Mouse (Mus musculus) kidney, postnatal 25 days (tissue): ENCODE data around the gene Cdyl.

Experiments used
- DNase-seq, 2 experiments: peaks; one replicate each; pipeline ENCODE4 v3.0.0; 2021; ENCODE audit warnings: mixed read lengths in 2 of 2

Gene Cdyl

DNA sequence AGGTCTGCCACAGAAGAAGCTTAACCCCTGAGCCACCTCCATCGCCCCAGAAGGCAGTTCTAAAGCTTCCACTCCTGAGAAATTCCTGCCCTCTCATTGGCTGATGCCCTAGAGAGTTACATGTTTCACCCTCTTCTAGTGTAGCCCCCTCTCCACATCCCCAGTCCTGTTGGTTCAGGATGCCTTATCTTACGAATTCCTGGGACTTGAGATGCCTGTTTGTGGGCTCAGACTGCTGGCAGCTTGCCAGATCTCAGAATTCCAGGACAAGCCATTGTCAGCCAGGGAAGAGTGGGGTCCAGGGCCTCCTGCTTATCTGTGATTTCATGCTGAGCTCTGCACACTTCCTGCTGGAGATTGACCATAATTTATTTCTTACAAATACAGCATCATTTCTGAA, 106.2 kb downstream of the Cdyl start:
- DNase-seq = peak; percentile 32 to 51

DNA sequence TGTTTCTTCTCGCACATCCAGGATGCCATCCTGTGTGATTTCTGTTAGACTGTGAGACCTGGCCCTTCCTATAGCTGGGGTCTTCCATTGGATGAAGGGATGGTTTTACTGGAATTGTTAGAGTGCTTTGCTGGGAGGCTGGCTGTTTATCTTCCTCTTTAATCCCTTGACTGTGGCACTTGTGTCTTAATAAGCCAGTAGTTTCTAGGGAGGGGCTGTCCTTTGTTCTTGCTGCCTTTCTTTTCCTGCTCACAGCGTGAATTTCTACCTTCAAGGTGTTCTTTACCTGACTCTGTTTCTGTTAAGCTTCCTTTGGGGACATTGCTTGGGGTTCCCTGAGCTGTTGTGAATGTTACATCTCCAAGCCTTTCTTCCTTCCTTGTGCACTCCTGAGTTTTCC, 110.0 kb downstream of the Cdyl start:
- no peak for DNase-seq

DNA sequence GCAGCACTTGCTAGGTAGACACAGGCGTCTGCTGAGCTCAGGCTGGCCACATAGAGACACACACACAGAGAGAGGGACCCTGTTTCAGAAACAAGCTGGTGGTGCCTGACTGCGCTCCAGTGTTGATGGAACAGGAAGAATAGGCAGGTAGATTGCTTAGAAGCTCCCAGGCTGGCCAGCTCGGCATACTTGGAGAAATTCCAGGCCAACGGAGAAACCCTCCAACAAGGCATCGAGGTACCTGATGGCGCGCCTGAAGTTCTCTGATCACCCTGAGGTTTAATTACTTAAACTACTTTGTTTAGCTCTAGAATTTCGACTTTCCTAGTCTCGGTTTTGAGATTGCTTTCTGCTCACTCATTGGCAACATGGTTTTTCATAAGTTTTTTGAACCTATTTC, 110.8 kb downstream of the Cdyl start:
- no peak for DNase-seq

DNA sequence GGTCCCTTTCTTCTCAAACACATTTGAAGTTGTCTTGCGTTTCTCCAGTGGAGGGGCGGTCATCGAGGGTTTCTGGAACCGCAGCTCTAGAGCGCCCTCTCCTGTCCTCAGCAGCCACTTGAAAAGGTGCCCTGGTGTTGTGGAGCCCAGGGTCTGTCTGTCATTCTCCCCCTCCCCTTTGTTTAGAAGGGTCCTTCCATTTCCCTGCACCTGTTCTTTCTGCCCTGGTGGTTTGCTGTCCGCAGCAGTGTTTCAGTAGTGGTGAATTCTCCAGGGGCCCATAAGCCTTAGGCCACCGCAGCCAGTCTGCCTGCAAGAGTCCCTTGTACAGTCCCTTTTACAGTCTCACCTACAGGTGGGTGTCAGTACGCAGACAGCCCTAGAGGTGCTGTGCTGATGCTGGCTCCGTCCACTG, 112.3 kb downstream of the Cdyl start:
- DNase-seq = peak; percentile 24 to 42

- peak in 1 of 2 experiments; percentile 9 for DNase-seq
Observed at GRCm38 (mm10) chr13:35773763-35774162, 114.1 kb downstream of the Cdyl start.

- no peak for DNase-seq
Observed at GRCm38 (mm10) chr13:35776123-35776522, 116.5 kb downstream of the Cdyl start.

GRCm38 (mm10) chr13:35780714-35781113, 121.1 kb downstream of the Cdyl start:
- no peak for DNase-seq

DNA sequence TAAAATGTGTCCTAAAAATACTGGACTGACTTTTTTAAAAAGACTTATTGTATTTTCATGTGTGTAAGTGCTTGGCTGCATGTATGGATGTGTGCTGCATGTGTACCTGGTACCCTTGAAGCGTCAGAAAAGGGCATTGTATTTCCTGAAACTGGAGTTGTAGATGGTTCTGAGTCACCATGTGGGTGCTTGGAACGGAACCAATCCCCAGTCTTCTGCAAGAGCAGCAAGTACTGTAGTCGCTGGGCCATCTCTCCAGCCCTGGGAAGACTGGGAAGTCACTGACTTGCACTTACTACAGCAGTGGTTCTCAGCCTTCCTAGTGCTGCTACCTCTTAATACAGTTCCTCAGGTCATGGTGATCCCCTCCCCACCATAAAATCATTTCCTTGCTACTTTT, 122.1 kb downstream of the Cdyl start:
- DNase-seq = no peak

DNA sequence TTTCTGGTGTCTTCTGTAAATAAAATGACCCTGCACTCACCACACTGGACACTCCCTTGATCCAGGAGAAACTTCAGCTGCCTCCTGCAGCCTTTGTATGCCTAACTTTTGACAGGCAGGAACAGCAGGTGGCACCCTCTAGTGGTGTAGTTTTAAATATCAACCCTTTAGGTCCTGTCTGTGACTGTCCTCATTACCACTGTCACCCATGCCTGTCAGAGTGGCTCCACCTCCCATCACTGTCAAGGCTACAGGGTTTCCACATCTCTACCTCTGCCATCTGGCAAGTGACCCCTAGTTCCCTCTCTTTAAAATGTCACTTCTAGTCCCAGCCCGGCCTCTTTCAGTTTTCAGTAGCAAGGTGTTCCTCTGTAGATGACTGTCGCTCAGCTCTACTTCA, 123.3 kb downstream of the Cdyl start:
- peak; percentile 51 to 61 for DNase-seq

DNA sequence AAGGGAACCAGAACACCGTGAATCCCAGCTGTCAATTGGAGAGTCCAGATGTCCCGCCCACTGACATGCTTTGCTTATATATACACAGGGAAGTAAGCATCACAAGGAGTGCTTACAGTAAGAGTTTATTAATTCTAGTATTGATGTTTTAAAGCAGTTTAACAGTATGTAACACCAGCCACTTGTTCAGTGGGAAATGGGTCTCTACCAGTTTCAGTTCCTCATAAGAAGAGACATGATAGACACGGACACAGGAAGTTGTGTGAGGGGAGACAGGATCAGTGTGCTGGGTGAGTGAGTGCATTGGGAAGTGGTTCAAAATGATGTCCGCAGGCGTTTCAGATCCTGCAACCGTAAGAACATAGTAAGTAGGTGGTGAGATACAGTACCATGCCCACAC, 123.9 kb downstream of the Cdyl start:
- DNase-seq = no peak

DNA sequence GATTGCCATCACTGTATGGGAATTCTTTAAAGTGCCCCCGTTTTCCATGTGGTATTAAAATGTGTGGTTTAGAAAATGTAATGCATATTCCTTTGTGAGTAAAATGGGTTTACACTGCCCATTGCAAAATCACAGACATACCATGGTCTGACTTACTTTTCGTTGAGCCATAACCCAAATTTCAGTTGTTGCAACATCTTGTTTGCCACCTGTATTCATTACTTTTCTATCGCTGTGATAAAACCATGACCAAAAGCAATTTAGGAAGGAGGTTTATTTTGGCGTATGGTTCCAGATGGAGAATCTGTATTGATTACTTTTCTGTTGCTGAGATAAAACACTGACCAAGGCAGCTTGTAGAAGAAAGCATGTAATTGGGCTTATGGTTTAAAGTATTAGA, 124.6 kb downstream of the Cdyl start:
- no peak for DNase-seq

- no peak for DNase-seq
Observed at GRCm38 (mm10) chr13:35785330-35785939, 125.8 kb downstream of the Cdyl start.

DNA sequence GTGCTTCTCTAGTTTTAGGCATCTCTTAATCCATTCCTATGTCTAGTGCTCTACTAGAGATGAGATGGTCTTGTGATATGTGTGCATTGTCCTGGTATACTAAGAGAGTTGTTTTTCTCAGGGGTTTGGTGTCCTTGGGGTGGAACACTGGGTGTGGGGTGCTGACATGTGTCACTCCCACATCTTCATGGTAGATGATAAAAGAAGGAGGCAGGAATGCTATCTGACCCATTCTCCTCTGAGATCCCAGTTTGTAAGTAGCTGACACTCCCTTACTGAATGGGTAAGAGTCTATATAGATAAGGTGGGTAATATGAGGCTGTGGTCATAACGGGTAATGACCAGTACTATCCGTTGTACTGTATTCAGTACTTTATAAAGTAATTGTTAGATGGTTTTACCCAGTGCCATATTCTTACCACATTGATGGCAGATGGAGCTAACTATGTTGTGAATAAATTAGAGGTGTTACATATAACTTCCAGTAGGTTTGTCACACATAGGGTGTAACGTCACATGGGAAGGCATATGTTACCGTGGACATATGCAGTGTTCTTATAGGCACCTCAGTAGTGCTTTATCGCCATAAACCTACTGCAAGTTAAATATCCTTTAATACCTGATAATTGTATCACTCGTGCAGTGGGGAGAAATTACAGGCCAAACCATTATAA, 127.2 kb downstream of the Cdyl start:
- DNase-seq = no peak

DNA sequence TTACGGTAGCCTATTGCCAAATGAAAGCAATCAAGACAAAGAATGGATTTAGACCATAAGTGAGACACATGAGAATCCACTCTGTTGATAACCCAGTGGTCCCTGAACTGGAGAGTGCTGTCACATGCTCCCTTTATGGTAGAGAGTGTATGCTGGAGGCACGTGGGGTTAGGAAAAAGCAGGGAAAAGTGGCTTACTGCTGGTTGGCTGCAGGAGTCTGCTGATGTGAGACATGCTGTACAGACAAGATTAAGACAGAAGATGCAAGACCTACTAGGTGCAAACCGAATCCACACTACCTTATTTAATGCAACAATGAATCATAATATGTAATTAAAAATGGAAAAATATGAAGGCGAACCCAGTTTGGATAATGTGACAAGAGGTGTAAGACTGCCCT, 129.9 kb downstream of the Cdyl start:
- DNase-seq = no peak

DNA sequence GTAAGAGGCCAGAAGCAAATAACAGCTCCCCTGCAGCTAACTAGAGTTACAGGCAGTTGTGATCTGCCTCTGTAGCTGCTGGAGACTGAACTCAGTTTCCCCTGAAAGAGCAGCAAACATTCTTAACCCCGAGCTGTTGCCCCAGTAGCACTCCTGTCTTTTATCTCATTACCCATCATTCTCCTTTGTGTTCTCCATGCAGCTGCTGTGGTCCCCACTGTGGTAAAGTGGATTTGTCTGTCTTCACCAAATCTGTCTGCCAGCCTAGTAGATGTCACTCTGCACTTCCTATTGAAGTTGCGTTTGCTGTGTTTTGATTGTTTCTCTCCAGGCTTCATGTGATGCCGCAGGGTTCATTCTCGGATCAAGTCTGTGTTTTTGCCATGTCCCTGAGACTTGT, 130.8 kb downstream of the Cdyl start:
- no peak for DNase-seq

GRCm38 (mm10) chr13:35794309-35794708, 134.7 kb downstream of the Cdyl start:
- DNase-seq = no peak

DNA sequence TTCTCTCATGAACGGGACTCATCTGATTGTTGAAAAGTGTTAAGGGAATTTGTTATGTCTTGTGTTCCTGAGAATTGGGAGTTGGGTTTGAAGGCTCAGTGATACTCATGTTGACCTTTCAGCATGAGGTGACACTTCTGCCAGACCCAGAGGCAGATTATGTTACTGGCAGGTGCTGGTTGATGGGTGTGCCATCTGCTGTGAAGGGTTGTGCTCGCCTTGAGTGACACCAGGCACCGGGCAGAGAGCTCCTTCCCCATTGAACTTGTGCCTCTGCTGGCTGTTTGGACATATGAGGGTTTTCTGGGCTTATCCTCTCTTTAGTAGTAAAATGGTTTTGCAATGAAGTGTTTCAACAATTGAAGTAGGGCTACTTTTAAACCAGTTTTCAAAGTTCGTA, 135.1 kb downstream of the Cdyl start:
- DNase-seq = no peak

- no peak for DNase-seq
Observed at GRCm38 (mm10) chr13:35795887-35796286, 136.3 kb downstream of the Cdyl start.

GRCm38 (mm10) chr13:35796352-35796751, 136.7 kb downstream of the Cdyl start:
- no peak for DNase-seq

GRCm38 (mm10) chr13:35797811-35798522, 138.3 kb downstream of the Cdyl start:
- no peak for DNase-seq

GRCm38 (mm10) chr13:35798645-35799044, 139.0 kb downstream of the Cdyl start:
- peak in 1 of 2 experiments; percentile 60 for DNase-seq

DNA sequence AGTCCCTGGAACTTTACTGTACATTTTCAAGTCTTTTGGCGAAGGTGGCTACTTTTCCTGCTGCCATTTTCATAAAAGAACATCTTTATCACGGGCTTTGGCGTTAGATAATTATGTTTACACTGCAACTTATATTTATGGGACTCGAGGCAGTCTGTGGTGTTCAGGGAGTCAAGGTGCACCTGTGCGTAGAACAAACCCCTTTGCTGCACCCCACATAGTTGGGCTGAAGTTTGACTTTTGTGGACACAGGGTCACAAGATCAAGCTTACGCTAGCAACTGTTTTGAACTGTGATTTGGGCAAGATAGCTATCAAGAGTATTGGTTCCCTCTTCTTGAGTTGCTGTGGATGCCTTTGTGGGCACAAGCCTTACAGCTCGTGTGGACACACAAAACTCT, 140.6 kb downstream of the Cdyl start:
- no peak for DNase-seq

DNA sequence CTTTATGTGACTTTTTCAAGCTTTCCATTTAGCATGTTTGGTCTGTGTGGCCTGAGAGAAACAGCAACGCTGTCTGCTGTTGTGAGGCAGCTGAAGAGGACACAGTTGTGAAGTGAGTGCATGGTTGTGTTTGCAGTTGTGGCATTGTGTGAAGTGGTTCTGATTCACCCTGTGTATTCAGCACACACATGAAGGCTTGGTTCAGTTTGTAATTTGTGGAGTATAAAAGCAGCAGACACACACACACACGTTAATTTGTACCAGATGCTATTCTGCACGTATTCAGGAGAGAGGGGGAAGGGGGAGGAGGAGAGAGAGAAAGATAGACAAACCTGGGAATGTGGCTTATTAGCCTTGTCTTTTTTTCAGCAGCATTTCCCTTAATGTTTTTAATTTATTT, 146.1 kb downstream of the Cdyl start:
- DNase-seq = no peak

GRCm38 (mm10) chr13:35806165-35806564, 146.5 kb downstream of the Cdyl start:
- no peak for DNase-seq
